13 mouse cellular contexts compared by ENCODE assay signal in genomic region chr7:102205646-102206045, GRCm38 (mm10). TPM values are rescaled to one million over a fixed set of nuclear protein-coding genes. Genes with fewer than 3 reads are reported as not detected.
A peak's percentile ranks its signal among the peaks of the same experiment; 100 is the strongest.
DNase-seq lines count a peak whose midpoint lies in the region; ATAC-seq lines count a peak whose summit lies in the region.
"Had no signal": no experiment of that assay in that cellular context is flagged by ENCODE, and none has a peak within 500 bp of the region (broad histone marks: within the 10 kb centered on the region; RNA-seq: fewer than 3 reads in every experiment).

No protein-coding gene starts in this region.

- H3K9me3 ChIP-seq in liver, embryonic 15.5 days (replicated peaks), result no peaks in the 10 kb centered on the region
- no peaks in the 10 kb centered on the region for H3K9me3 ChIP-seq in hindbrain, embryonic 11.5 days (ENCODE audit: control insufficient read depth, low read length)
- H3K9me3 ChIP-seq: kidney, embryonic 15.5 days; lung, embryonic 15.5 days; midbrain, embryonic 10.5 days had no signal

- 19% methylated on average over 1 of the region's 1 CpGs for WGBS in liver, embryonic 15.5 days (ENCODE audit: insufficient replicate concordance)
- 94% methylated on average over 1 of the region's 1 CpGs for WGBS in hindbrain, embryonic 11.5 days

- no peak overlapping the region for H3K9ac ChIP-seq in liver, embryonic 15.5 days
- no peak overlapping the region for H3K9ac ChIP-seq in hindbrain, embryonic 11.5 days (ENCODE audit: low read depth, low read length)
- H3K9ac ChIP-seq: kidney, embryonic 15.5 days; lung, embryonic 15.5 days had no signal

- 0 out of 2 replicates have a peak, but pooled peaks cover 7% of the 10 kb centered on the region for H3K36me3 ChIP-seq in liver, embryonic 15.5 days (replicated peaks)
- H3K36me3 ChIP-seq in hindbrain, embryonic 11.5 days (ENCODE audit: control insufficient read depth, insufficient read depth, low read length), result no peaks in the 10 kb centered on the region
- H3K36me3 ChIP-seq: lung, embryonic 15.5 days had no signal

- peaks cover 50% of the 10 kb centered on the region for H3K4me1 ChIP-seq in liver, embryonic 15.5 days (replicated peaks)
- no peaks in the 10 kb centered on the region; the same call in 1 of the 2 replicates for H3K4me1 ChIP-seq in hindbrain, embryonic 11.5 days (replicated peaks; ENCODE audit: control insufficient read depth, insufficient read depth, low read length)

- H3K27ac ChIP-seq in liver, embryonic 15.5 days (replicated peaks), result peak overlapping the region; percentile 51; the same call in 1 of the 2 replicates
- no peak overlapping the region for H3K27ac ChIP-seq in hindbrain, embryonic 11.5 days (ENCODE audit: low read depth, low read length)
- H3K27ac ChIP-seq: kidney, embryonic 15.5 days; lung, embryonic 15.5 days; midbrain, embryonic 10.5 days had no signal

- H3K4me3 ChIP-seq in liver, embryonic 15.5 days (replicated peaks), result 0 out of 2 replicates have a peak overlapping the region, but pooled peaks have one; percentile 2
- H3K4me3 ChIP-seq in hindbrain, embryonic 11.5 days (ENCODE audit: low read depth, low read length), result no peak overlapping the region
- H3K4me3 ChIP-seq: kidney, embryonic 15.5 days; lung, embryonic 15.5 days; midbrain, embryonic 10.5 days had no signal

- peak overlapping the region; percentile 38 for H3K4me2 ChIP-seq in liver, embryonic 15.5 days
- H3K4me2 ChIP-seq in hindbrain, embryonic 11.5 days (replicated peaks; ENCODE audit: low read depth, low read length), result no peak overlapping the region
- H3K4me2 ChIP-seq: kidney, embryonic 15.5 days; lung, embryonic 15.5 days had no signal

- H3K27me3 ChIP-seq in liver, embryonic 15.5 days, result no peaks in the 10 kb centered on the region
- no peaks in the 10 kb centered on the region for H3K27me3 ChIP-seq in hindbrain, embryonic 11.5 days (ENCODE audit: control insufficient read depth, insufficient read depth, low read length)
- H3K27me3 ChIP-seq: kidney, embryonic 15.5 days; lung, embryonic 15.5 days had no signal

- peak; percentile 30 for DNase-seq in heart, adult 11 months
- DNase-seq in heart, postnatal 36 days, result no peak
- DNase-seq in 416B (ENCODE audit: low read depth), result peak; percentile 36
- peak; percentile 41 for DNase-seq in c-Kit-positive CD71-positive TER-119-negative erythroid progenitor cells, embryonic 14.5 days (ENCODE audit: low read depth)
- no peak for DNase-seq in testis, postnatal 14 days (ENCODE audit: low spot score)
- DNase-seq in left cerebral cortex, postnatal 4 days, result no peak
- no peak for DNase-seq in hindbrain, embryonic 11.5 days (ENCODE audit: low spot score)
- DNase-seq: cerebellum, adult 9-10 months had no signal

- ATAC-seq in liver, embryonic 15.5 days (ENCODE audit: insufficient read depth), result no peak
- ATAC-seq in hindbrain, embryonic 11.5 days (ENCODE audit: low FRiP score), result no peak
- ATAC-seq: hindbrain, embryonic 16.5 days had no signal

- intact Hi-C loops in heart, postnatal 36 days (cut with DNase I), result no loop called here
- intact Hi-C loops in left cerebral cortex, postnatal 4 days (cut with DNase I), result no loop called here

RNA-seq across cellular contexts. Expression of gene Nup98, which starts 4.3 kb away (rescaled TPM):
- 10 to 100 TPM; 31.0 to 31.8 TPM for total RNA-seq in heart, postnatal 36 days (2021)
- 13.4 and 13.5 TPM in 2 replicates for polyA plus RNA-seq in liver, embryonic 15.5 days (2015; fragmentation: Nextera tagmentation; extraction: Ambion mirVana)
- 10 to 100 TPM; 39.4 to 41.2 TPM for total RNA-seq in left cerebral cortex, postnatal 4 days (2021)
- 40.0 and 42.1 TPM in 2 replicates for polyA plus RNA-seq in hindbrain, embryonic 11.5 days (2014; fragmentation: Nextera tagmentation; extraction: Ambion mirVana)

RNA-seq across cellular contexts. Expression of gene Pgap2, which starts 4.4 kb away (rescaled TPM):
- total RNA-seq in heart, postnatal 36 days (2021), result 10 to 100 TPM; 67.3 to 73.6 TPM
- polyA plus RNA-seq in liver, embryonic 15.5 days (2015; fragmentation: Nextera tagmentation; extraction: Ambion mirVana), result 22.2 and 23.5 TPM in 2 replicates
- 10 to 100 TPM; 36.7 to 39.0 TPM for total RNA-seq in left cerebral cortex, postnatal 4 days (2021)
- 47.4 and 50.3 TPM in 2 replicates for polyA plus RNA-seq in hindbrain, embryonic 11.5 days (2014; fragmentation: Nextera tagmentation; extraction: Ambion mirVana)

RNA-seq across cellular contexts. Expression of gene Rhog, which starts 50.2 kb away (rescaled TPM):
- total RNA-seq in heart, postnatal 36 days (2021), result 10 to 100 TPM; 24.7 to 35.3 TPM
- polyA plus RNA-seq in liver, embryonic 15.5 days (2015; fragmentation: Nextera tagmentation; extraction: Ambion mirVana), result 57.4 and 62.3 TPM in 2 replicates
- 10 to 100 TPM; 11.3 to 12.3 TPM for total RNA-seq in left cerebral cortex, postnatal 4 days (2021)
- polyA plus RNA-seq in hindbrain, embryonic 11.5 days (2014; fragmentation: Nextera tagmentation; extraction: Ambion mirVana), result 35.3 and 35.5 TPM in 2 replicates

Comparison
In these comparisons a context has a peak if more than half of its experiments do, and no peak if none do; other contexts are left out.
1. DNase-seq: peak in heart, adult 11 months (single experiment), 416B (single experiment) and c-Kit-positive CD71-positive TER-119-negative erythroid progenitor cells, embryonic 14.5 days (single experiment); none in heart, postnatal 36 days (0 of 2), testis, postnatal 14 days (single experiment), left cerebral cortex, postnatal 4 days (single experiment) and hindbrain, embryonic 11.5 days (single experiment).